Mouse (Mus musculus): Measurements from ENCODE around the gene Trpc2. TPM values are rescaled to one million over a fixed set of nuclear protein-coding genes. Genes with fewer than 3 reads are reported as not detected.
"Not testable (repeated sequence)": the region's sequence is repeated elsewhere in the genome, so short reads cannot be mapped to it uniquely, and the experiment has no call there.

Gene Trpc2
- total and polyA plus RNA-seq, 3 experiments: not detected

DNA sequence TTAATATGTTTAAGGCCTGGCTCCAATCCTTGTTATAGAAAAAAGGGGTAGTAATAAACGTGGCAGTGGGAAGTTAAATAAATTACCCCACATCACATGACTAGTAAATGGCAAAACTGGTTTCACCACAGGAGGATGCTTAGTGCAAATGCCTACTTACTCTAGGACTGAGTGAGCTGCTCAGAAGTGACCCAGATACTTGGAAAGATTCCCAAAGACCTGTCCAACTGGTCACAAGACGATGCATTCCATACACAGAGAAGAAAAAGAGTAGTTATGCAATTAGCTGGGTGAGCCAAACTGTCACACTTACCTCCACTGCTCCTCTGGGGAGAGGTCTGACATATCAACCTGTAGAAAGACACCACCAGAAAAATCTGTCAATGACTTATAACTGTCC lies 40.6 kb upstream of the Trpc2 start:
- TF ChIP-seq ZMIZ1 (IDR thresholded peaks at IDR 0.05; ENCODE audit: low read depth, low read length) (no peak), MEF2A (IDR thresholded peaks at IDR 0.05; ENCODE audit: extremely low read depth, insufficient replicate concordance, low read depth, low read length, poor library complexity, severe bottlenecking) (no peak), TCF12 (IDR thresholded peaks at IDR 0.05; ENCODE audit: low read depth, low read length) (no peak), E2F4 (IDR thresholded peaks at IDR 0.05; ENCODE audit: borderline replicate concordance, low read depth, low read length) (no peak), MAFK (IDR thresholded peaks at IDR 0.05; ENCODE audit: borderline replicate concordance, low read depth, low read length) (no peak), SIN3A (IDR thresholded peaks at IDR 0.05; ENCODE audit: low read length) (no peak), USF2 (IDR thresholded peaks at IDR 0.05; ENCODE audit: borderline replicate concordance in 1 of 2, insufficient read depth in 1 of 2, low read depth in 1 of 2, low read length in 2 of 2) (no peak), GABPA (IDR thresholded peaks at IDR 0.05; ENCODE audit: low read depth, low read length) (no peak), MAZ (IDR thresholded peaks at IDR 0.05; ENCODE audit: low read depth, low read length) (no peak), JUND (IDR thresholded peaks at IDR 0.05; ENCODE audit: low read depth, low read length) (no peak), EP300 (IDR thresholded peaks at IDR 0.05; ENCODE audit: low read depth in 1 of 2, low read length in 2 of 2) (no peak), UBTF (IDR thresholded peaks at IDR 0.05; ENCODE audit: borderline replicate concordance, insufficient read depth, low read depth, low read length) (no peak), RAD21 (IDR thresholded peaks at IDR 0.05; ENCODE audit: low read depth, low read length) (no peak), SMC3 (IDR thresholded peaks at IDR 0.05; ENCODE audit: low read depth, low read length) (no peak), CHD2 (IDR thresholded peaks at IDR 0.05; ENCODE audit: low read length) (no peak), ETS1 (IDR thresholded peaks at IDR 0.05; ENCODE audit: low read depth, low read length) (no peak)
- Histone ChIP-seq H3K36me3 (ENCODE audit: control insufficient read depth in 1 of 2, insufficient read depth in 2 of 2, low read length in 2 of 2) (peaks cover 1 to 3% of the 10 kb centered on the region in 2 experiments; a peak in 1 of 4 replicates), H3K9ac (ENCODE audit: control insufficient read depth, low read depth, low read length, poor library complexity, severe bottlenecking) (no peak overlapping the region), H3K4me3 (ENCODE audit: control insufficient read depth in 1 of 2, insufficient read depth in 1 of 2, low read depth in 2 of 2, low read length in 2 of 2) (no peak overlapping the region), H3K9me3 (replicated peaks; ENCODE audit: insufficient read depth, low read length) (no peaks in the 10 kb centered on the region), H3K27me3 (ENCODE audit: control insufficient read depth in 1 of 2, insufficient read depth in 2 of 2, low read length in 2 of 2) (no peaks in the 10 kb centered on the region), H3K79me2 (ENCODE audit: control insufficient read depth, insufficient read depth, low read length, poor library complexity) (no peaks in the 10 kb centered on the region), H3K27ac (ENCODE audit: control insufficient read depth, low read depth, low read length) (no peak overlapping the region), H3K4me1 (ENCODE audit: control insufficient read depth in 1 of 2, insufficient read depth in 2 of 2, low read length in 2 of 2) (no peaks in the 10 kb centered on the region)
- no peak for DNase-seq (ENCODE audit: low read depth, low spot score)

GRCm38 (mm10) chr7:102048524-102048923 lies 34.4 kb upstream of the Trpc2 start:
- TF ChIP-seq RAD21 (IDR thresholded peaks at IDR 0.05; ENCODE audit: low read depth, low read length): peak; percentile 36
- TF ChIP-seq SMC3 (IDR thresholded peaks at IDR 0.05; ENCODE audit: low read depth, low read length): peak; percentile 41
- peak; percentile 41; the same call in 1 of the 2 replicates for TF ChIP-seq ZNF384 (IDR thresholded peaks at IDR 0.05; ENCODE audit: low read depth, low read length)
- peak; percentile 7 to 51 (median 36); a peak in 4 of 6 replicates for TF ChIP-seq CTCF (IDR thresholded peaks at IDR 0.05 in 2 of 3, conservative IDR thresholded peaks at IDR 0.05 in 1 of 3; ENCODE audit: control insufficient read depth in 1 of 3, insufficient read depth in 1 of 3, low read depth in 2 of 3, low read length in 3 of 3, poor library complexity in 1 of 3, severe bottlenecking in 1 of 3)
- not testable (repeated sequence) for H3K27me3 ChIP-seq (ENCODE audit: control insufficient read depth in 1 of 2, insufficient read depth in 2 of 2, low read length in 2 of 2); H3K4me3 ChIP-seq (ENCODE audit: control insufficient read depth in 1 of 2, insufficient read depth in 1 of 2, low read depth in 2 of 2, low read length in 2 of 2); H3K27ac ChIP-seq (ENCODE audit: control insufficient read depth, low read depth, low read length); H3K79me2 ChIP-seq (ENCODE audit: control insufficient read depth, insufficient read depth, low read length, poor library complexity); H3K36me3 ChIP-seq (ENCODE audit: control insufficient read depth in 1 of 2, insufficient read depth in 2 of 2, low read length in 2 of 2); H3K4me1 ChIP-seq (ENCODE audit: control insufficient read depth in 1 of 2, insufficient read depth in 2 of 2, low read length in 2 of 2); H3K9me3 ChIP-seq (replicated peaks; ENCODE audit: insufficient read depth, low read length); H3K9ac ChIP-seq (ENCODE audit: control insufficient read depth, low read depth, low read length, poor library complexity, severe bottlenecking)
- peak; percentile 60 for DNase-seq (ENCODE audit: low read depth, low spot score)
